Mouse (Mus musculus): Measurements from ENCODE around the gene Skp1a. TPM values are rescaled to one million over a fixed set of nuclear protein-coding genes. Genes with fewer than 3 reads are reported as not detected.

Skp1a gene
- total RNA-seq, 2 experiments from 2014 or later: 436 to 471 TPM

DNA sequence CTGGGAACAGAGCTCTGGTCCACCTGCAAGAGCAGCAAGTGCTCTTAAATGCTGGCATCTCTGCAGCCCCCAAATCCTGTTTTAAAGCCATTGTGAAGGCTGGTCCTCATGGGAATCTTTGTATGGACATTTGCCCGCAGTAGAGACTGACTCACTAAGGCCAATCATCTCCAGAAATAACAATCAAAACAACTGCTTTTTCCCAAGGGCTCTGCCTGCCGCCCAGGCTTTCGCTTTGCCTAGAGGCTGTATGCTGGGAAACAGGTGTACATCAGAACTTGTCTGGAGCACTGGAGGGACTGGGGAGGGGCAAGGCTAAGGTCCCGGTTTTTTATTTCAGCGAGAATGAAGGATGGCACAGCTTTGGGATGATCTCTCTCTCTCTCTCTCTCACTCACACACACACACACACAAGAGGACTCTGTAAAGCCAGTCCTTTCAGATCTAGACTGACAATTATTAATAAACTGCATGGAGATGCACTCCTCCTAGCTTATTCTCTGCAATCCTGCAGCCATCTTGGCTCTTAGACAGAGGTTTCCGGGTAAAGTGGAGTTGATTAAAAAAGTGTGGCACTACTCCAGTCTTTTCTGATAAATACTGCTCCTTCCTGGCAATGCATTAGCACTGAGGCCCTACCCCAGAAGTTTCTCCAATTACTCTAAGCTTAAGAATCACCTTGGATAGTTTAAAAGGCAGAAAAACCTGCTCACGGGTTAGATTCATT is 2.9 kb upstream of the Skp1a start:
- intact Hi-C loops (cut with DNase I): no loop called here
- Histone ChIP-seq H3K27ac (no peak overlapping the region), H3K4me3 (no peak overlapping the region)
- DNase-seq (ENCODE audit: extremely low spot score in 1 of 2, low spot score in 2 of 2): no peak
- TF ChIP-seq CTCF (IDR thresholded peaks at IDR 0.05): no peak

- Histone ChIP-seq H3K27ac (no peak overlapping the region), H3K4me3 (no peak overlapping the region)
- no peak for TF ChIP-seq CTCF (IDR thresholded peaks at IDR 0.05)
- intact Hi-C loops (cut with DNase I): loop anchor here (5.0 kb wide), 1 partner anchor 543 kb away; the partner anchor contains the start of gene 0610009B22Rik
- no peak for DNase-seq (ENCODE audit: extremely low spot score in 1 of 2, low spot score in 2 of 2)
Measured at GRCm38 (mm10) chr11:52230694-52231093, 1.1 kb upstream of the Skp1a start.

- peak overlapping the region; percentile 88 for H3K4me3 ChIP-seq
- intact Hi-C loops (cut with DNase I): loop anchor here (5.0 kb wide), 1 partner anchor 546 kb away; the partner anchor contains the start of gene 0610009B22Rik
- DNase-seq (ENCODE audit: extremely low spot score in 1 of 2, low spot score in 2 of 2): no peak
- no peak overlapping the region for H3K27ac ChIP-seq
- no peak for TF ChIP-seq CTCF (IDR thresholded peaks at IDR 0.05)
Measured at GRCm38 (mm10) chr11:52233043-52233653, 1.4 kb downstream of the Skp1a start.

GRCm38 (mm10) chr11:52233906-52234305 is 2.1 kb downstream of the Skp1a start:
- Histone ChIP-seq H3K4me3 (no peak overlapping the region), H3K27ac (no peak overlapping the region)
- intact Hi-C loops (cut with DNase I): loop anchor here (5.0 kb wide), 1 partner anchor 547 kb away; the partner anchor contains the start of gene 0610009B22Rik
- DNase-seq (ENCODE audit: extremely low spot score in 1 of 2, low spot score in 2 of 2): no peak
- no peak for TF ChIP-seq CTCF (IDR thresholded peaks at IDR 0.05)

DNA sequence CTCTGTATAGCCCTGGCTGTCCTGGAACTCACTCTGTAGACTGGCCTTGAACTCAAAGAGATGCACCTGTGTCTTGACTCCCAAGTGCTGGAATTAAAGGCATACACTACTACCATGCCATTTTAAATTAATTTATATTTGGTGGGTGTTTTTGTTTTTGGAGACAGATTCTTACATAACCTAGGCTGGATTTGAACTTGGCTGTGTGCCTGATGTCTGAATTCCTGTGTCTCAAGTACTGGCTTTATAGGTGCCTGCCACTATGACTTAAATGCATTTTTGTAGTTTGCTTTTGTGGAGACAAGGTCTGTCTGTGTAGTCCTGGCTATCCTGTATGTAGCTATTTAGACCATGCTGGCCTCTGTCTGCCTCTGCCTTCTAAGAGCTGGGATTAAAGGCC is 2.7 kb downstream of the Skp1a start:
- no peak for DNase-seq (ENCODE audit: extremely low spot score in 1 of 2, low spot score in 2 of 2)
- no peak overlapping the region for H3K27ac ChIP-seq
- no peak for TF ChIP-seq CTCF (IDR thresholded peaks at IDR 0.05)
- H3K4me3 ChIP-seq: no peak overlapping the region
- intact Hi-C loops (cut with DNase I): loop anchor here (5.0 kb wide), 1 partner anchor 547 kb away; the partner anchor contains the start of gene 0610009B22Rik

DNA sequence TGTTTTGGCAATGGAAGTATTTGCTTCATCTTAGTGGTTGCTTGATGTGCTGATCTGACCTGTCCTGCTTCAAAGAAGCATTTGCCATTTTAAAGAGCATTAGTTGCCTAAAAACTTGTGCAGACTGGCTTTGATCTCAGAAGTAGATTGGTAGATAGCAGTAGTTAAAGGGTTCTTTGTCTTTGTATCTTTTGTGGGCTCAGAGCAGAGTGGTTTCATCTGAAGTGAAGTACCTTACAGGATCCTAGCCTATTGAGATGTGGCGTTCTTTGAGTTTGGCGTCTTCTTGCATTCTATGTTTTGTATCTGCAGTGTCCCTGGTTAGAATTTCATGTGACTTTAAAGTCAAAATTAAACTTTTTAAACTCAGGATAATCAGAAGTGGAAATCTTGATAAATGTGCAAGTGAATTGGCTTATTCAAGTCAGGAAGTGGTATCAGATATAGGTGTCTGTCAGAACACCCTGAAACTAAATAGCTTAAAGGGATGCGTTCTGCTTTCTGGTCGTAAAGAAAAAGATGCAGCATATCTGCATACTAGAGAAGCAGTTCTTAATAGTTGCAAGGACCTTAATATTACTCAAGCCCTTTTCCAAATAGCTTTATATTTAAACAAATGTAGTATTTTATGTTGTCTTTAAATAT is 9.2 kb downstream of the Skp1a start:
- TF ChIP-seq CTCF (IDR thresholded peaks at IDR 0.05): no peak
- Histone ChIP-seq H3K4me3 (no peak overlapping the region), H3K27ac (no peak overlapping the region)
- no peak for DNase-seq (ENCODE audit: extremely low spot score in 1 of 2, low spot score in 2 of 2)
- intact Hi-C loops (cut with DNase I): no loop called here

- Histone ChIP-seq H3K27ac (no peak overlapping the region), H3K4me3 (no peak overlapping the region)
- intact Hi-C loops (cut with DNase I): no loop called here
- TF ChIP-seq CTCF (IDR thresholded peaks at IDR 0.05): no peak
- DNase-seq (ENCODE audit: extremely low spot score in 1 of 2, low spot score in 2 of 2): no peak
Measured at GRCm38 (mm10) chr11:52249452-52249851, 17.7 kb downstream of the Skp1a start.

GRCm38 (mm10) chr11:52251770-52252169 is 20.0 kb downstream of the Skp1a start:
- DNase-seq (ENCODE audit: extremely low spot score in 1 of 2, low spot score in 2 of 2): no peak
- no peak for TF ChIP-seq CTCF (IDR thresholded peaks at IDR 0.05)
- H3K27ac ChIP-seq: no peak overlapping the region
- intact Hi-C loops (cut with DNase I): no loop called here
- H3K4me3 ChIP-seq: no peak overlapping the region

GRCm38 (mm10) chr11:52252692-52253091 is 20.9 kb downstream of the Skp1a start:
- intact Hi-C loops (cut with DNase I): no loop called here
- H3K4me3 ChIP-seq: no peak overlapping the region

GRCm38 (mm10) chr11:52253674-52254375 is 22.0 kb downstream of the Skp1a start:
- no peak overlapping the region for H3K4me3 ChIP-seq
- H3K27ac ChIP-seq: no peak overlapping the region
- peak; percentile 49 to 60 for DNase-seq (ENCODE audit: extremely low spot score in 1 of 2, low spot score in 2 of 2)
- intact Hi-C loops (cut with DNase I): loop anchor here (1.0 kb wide), 2 partner anchors 43 to 89 kb away; no protein-coding TSS in a partner anchor
- TF ChIP-seq CTCF (IDR thresholded peaks at IDR 0.05): peak; percentile 92

More at GRCm38 (mm10) chr11:52252692-52253091, 20.9 kb downstream of the Skp1a start:
- no peak for TF ChIP-seq CTCF (IDR thresholded peaks at IDR 0.05)
- no peak overlapping the region for H3K27ac ChIP-seq
- no peak for DNase-seq (ENCODE audit: extremely low spot score in 1 of 2, low spot score in 2 of 2)

DNA sequence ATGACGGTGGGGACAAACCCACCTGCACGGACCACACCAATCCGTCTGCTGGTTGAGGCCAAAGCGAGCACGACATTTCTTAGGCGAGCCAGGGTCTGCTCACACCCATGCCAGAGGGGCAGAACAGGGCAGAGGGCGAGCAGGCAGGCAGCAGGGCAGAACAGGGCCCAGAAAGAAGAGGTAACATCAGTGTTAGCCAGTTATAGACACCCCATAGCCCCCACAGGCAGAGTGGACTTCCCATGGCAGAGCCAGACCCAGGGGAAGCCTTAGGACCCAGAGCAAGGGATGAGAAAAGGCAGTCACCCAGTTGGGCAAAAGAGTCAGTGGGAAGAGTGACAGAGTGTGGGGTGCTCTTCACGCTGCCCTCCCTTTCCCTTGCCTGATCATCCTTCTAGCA is 23.3 kb downstream of the Skp1a start:
- no peak for TF ChIP-seq CTCF (IDR thresholded peaks at IDR 0.05)
- intact Hi-C loops (cut with DNase I): no loop called here
- no peak for DNase-seq (ENCODE audit: extremely low spot score in 1 of 2, low spot score in 2 of 2)
- Histone ChIP-seq H3K27ac (no peak overlapping the region), H3K4me3 (no peak overlapping the region)

All from left cerebral cortex, adult 2 months (tissue).